Mouse (Mus musculus): ENCODE results near the gene Dhrs3. TPM values are rescaled to one million over a fixed set of nuclear protein-coding genes. Genes with fewer than 3 reads are reported as not detected.

The Dhrs3 gene
- polyA plus RNA-seq, 1 experiment from 2014 or later = 51.8 TPM

DNA sequence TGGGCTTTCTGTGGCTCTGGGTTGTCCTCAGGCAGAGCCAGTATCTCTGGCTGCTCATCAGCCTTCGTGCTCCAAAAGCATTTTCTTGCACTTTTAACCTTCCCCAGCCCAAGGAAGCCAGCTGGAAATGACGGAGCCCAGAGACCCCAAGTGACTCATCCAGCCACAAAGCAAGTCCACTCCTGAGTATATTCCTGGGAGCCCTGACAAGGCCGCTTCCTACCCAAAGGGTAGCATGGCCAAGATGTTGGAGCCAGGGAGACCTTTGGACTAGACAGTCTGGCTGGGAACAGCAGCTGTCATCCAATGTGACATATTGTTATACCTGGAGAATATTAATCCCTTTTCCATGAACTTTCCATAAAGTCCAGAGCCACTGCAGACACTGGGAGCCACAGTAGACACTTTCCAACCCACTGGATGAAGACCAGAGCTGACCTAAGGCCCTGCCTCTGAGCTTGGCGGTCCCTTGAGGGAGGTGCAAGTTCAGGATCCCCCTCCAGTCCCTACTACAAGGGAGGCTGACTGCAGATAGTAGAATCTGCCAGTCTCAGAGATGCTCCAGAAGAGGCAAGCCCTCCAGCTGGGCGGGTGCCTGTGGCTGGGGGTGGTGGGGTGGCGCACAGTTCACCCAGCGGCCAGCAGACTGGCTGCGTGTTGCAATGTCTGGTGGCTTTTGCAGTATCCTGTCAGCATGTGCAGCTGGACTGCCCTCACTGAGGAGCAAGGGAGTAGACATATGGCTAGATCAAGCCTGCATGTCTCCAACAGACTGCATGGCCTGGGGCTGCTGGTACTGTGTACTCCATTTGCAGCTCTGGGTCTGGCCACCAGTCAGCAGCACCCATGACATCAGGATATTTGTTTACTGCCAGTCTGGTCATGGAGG is 13.6 kb downstream of the Dhrs3 start:
- no peak overlapping the region for H3K9ac ChIP-seq (ENCODE audit: low read depth, low read length)
- ATAC-seq = peak; percentile 69
- no peaks in the 10 kb centered on the region for H3K9me3 ChIP-seq (ENCODE audit: control insufficient read depth, low read length)
- H3K27ac ChIP-seq (ENCODE audit: low read depth, low read length) = no peak overlapping the region
- 75% methylated on average over 8 of the region's 8 CpGs for WGBS
- no peaks in the 10 kb centered on the region for H3K27me3 ChIP-seq (replicated peaks; ENCODE audit: control insufficient read depth, insufficient read depth, low read length)
- no peaks in the 10 kb centered on the region for H3K4me1 ChIP-seq (ENCODE audit: control insufficient read depth, insufficient read depth, low read depth, low read length)
- H3K4me3 ChIP-seq (ENCODE audit: low read length) = no peak overlapping the region
- no peak overlapping the region for H3K4me2 ChIP-seq (ENCODE audit: low read length)
- no peaks in the 10 kb centered on the region for H3K36me3 ChIP-seq (ENCODE audit: control insufficient read depth, insufficient read depth, low read length)

DNA sequence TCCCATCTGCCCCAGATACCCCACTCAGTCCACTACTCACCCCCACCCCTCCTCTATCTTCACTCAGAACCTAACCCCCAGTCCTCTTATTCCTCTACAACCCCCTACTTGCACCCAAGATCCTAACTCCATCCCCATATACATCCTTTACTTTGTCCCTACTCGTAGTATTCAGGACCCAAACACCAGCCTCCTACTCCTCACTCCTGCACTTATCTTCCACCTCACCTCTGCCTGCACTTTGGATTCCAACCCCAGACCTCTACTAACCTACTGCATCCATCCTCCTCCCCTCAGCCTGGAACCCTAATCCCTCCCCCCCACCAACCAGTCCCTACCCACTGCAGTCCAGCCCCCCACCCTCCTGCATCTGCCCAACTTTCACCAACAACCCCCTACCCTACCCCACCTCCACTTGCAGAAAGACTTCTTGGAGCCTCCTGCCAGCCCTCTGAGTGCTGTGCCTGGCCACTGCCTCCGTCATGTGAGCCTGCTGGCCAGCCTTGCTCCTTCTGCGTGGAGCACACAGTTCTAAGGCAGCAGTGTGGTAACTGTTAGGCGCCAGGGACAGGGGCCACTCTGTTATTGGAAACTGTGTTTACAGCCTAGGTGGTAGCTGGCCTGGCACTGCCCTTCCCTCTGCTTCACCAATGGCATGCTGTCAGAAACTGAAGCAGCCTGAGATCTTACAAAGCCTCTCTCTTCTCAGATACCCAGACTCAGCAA is 14.5 kb downstream of the Dhrs3 start:
- H3K27ac ChIP-seq (ENCODE audit: low read depth, low read length) = no peak overlapping the region
- H3K27me3 ChIP-seq (replicated peaks; ENCODE audit: control insufficient read depth, insufficient read depth, low read length) = no peaks in the 10 kb centered on the region
- no peaks in the 10 kb centered on the region for H3K36me3 ChIP-seq (ENCODE audit: control insufficient read depth, insufficient read depth, low read length)
- no peak overlapping the region for H3K4me3 ChIP-seq (ENCODE audit: low read length)
- H3K4me1 ChIP-seq (ENCODE audit: control insufficient read depth, insufficient read depth, low read depth, low read length) = no peaks in the 10 kb centered on the region
- peak; percentile 9; the same call in 1 of the 2 replicates for ATAC-seq
- H3K4me2 ChIP-seq (ENCODE audit: low read length) = no peak overlapping the region
- 82% methylated on average over 4 of the region's 4 CpGs for WGBS
- H3K9me3 ChIP-seq (ENCODE audit: control insufficient read depth, low read length) = no peaks in the 10 kb centered on the region
- H3K9ac ChIP-seq (ENCODE audit: low read depth, low read length) = no peak overlapping the region

DNA sequence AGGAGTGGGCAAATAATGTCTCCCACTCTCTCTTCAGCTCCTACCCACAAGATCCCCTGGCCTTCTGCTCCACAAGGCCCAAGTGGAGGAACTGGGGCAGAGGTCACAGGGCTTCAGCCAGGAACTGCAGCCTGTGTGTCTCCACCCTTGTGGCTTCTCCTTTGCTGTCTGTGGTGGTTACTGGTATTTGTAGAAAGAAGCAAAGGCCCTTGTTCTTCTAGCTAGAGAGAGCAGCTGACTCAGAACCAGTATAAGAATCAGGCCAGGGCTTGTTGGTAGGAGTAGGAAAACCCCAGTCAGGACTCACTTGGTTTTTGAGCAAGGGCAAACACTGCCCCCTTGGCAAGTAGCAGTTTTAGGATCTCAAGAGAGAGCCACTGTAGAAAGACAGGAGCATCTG is 16.2 kb downstream of the Dhrs3 start:
- H3K9me3 ChIP-seq (ENCODE audit: control insufficient read depth, low read length) = no peaks in the 10 kb centered on the region
- no peak overlapping the region for H3K27ac ChIP-seq (ENCODE audit: low read depth, low read length)
- H3K4me1 ChIP-seq (ENCODE audit: control insufficient read depth, insufficient read depth, low read depth, low read length) = no peaks in the 10 kb centered on the region
- ATAC-seq = no peak
- H3K4me2 ChIP-seq (ENCODE audit: low read length) = no peak overlapping the region
- no peaks in the 10 kb centered on the region for H3K36me3 ChIP-seq (ENCODE audit: control insufficient read depth, insufficient read depth, low read length)
- H3K27me3 ChIP-seq (replicated peaks; ENCODE audit: control insufficient read depth, insufficient read depth, low read length) = no peaks in the 10 kb centered on the region
- H3K9ac ChIP-seq (ENCODE audit: low read depth, low read length) = no peak overlapping the region
- no peak overlapping the region for H3K4me3 ChIP-seq (ENCODE audit: low read length)

DNA sequence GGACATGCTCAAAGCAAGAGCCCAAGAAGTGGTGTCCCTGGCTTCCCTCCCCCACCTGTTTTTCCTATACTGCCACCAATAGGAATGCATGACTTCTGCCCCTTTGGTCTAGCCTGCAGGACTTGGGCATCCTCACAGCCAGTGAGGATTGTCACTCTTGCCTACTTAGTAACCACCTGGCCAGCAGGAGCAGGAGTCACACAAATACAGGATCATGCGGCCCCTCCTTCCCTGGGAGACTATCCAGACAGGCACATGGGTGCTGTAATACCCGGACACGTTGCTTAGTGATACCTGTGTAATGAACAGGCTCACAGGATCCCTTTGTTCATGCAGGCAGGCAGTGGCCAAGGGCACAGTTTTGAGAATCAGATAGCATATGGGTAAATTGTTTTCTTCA is 17.7 kb downstream of the Dhrs3 start:
- H3K9ac ChIP-seq (ENCODE audit: low read depth, low read length) = no peak overlapping the region
- H3K9me3 ChIP-seq (ENCODE audit: control insufficient read depth, low read length) = no peaks in the 10 kb centered on the region
- H3K27me3 ChIP-seq (replicated peaks; ENCODE audit: control insufficient read depth, insufficient read depth, low read length) = no peaks in the 10 kb centered on the region
- no peak overlapping the region for H3K27ac ChIP-seq (ENCODE audit: low read depth, low read length)
- H3K36me3 ChIP-seq (ENCODE audit: control insufficient read depth, insufficient read depth, low read length) = no peaks in the 10 kb centered on the region
- H3K4me2 ChIP-seq (ENCODE audit: low read length) = no peak overlapping the region
- WGBS = 76% methylated on average over 3 of the region's 3 CpGs
- H3K4me1 ChIP-seq (ENCODE audit: control insufficient read depth, insufficient read depth, low read depth, low read length) = no peaks in the 10 kb centered on the region
- ATAC-seq = no peak
- no peak overlapping the region for H3K4me3 ChIP-seq (ENCODE audit: low read length)

DNA sequence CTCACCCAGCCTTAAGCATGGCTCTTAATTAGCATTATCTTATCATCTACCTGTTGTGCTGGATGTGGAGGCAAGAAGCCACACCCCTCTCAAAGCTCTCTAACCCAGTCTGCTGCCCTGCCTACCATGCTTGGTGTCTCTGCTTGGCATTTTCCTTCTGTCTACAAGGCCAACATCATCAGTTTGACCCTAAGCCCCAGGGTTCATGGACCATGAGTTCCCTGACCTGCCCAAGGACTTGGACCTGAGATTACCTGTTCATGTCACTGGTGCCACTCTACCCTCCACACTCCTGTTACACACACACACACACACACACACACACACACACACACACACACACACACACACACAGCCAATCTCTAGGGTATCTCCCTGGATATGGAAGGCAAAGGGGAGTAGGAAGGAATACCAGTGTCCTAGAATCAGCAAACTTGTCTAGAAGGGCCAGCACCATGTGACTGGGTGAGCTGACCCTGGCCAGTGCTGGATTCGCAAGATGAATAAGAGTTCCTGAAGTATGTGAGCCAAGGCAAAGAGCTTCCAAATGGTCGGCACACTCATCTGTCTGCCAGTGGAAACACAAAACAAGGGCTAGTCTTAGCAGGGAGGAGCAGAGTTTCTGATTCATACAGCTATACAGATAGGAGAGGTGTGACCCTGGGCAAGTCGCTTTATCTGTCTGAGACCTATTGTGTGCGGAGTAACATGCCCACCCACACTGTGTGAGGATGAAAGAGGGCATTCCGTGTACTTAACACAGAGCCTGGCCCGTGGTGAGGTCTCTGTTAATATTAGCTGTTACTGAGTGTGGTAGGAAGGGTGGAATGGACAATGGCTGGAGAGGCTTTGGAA is 20.9 kb downstream of the Dhrs3 start:
- Histone ChIP-seq H3K9ac (ENCODE audit: low read depth, low read length) (no peak overlapping the region), H3K4me2 (ENCODE audit: low read length) (no peak overlapping the region), H3K27me3 (replicated peaks; ENCODE audit: control insufficient read depth, insufficient read depth, low read length) (no peaks in the 10 kb centered on the region), H3K4me1 (ENCODE audit: control insufficient read depth, insufficient read depth, low read depth, low read length) (no peaks in the 10 kb centered on the region), H3K36me3 (ENCODE audit: control insufficient read depth, insufficient read depth, low read length) (no peaks in the 10 kb centered on the region), H3K27ac (ENCODE audit: low read depth, low read length) (no peak overlapping the region), H3K9me3 (ENCODE audit: control insufficient read depth, low read length) (no peaks in the 10 kb centered on the region), H3K4me3 (ENCODE audit: low read length) (no peak overlapping the region)
- no peak for ATAC-seq
- 85% methylated on average over 6 of the region's 6 CpGs for WGBS

DNA sequence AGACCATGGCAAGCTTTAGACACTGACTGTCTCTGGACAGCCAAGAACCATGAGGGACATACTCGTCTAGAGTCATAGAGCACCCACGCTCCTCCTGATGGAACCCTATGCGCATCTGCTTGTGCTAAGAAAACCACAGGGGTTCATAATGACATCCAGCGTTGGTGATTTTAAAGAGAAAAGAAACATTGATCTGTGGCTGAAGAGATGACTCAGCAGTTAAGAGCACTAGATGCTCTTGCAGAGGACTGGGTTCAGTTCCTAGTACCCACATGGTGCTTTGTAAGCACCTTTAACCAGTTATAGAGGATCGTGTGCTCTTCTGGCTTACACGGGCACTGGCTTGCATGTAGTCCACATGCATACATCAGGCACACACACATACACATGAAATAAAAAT is 23.9 kb downstream of the Dhrs3 start:
- Histone ChIP-seq H3K9me3 (ENCODE audit: control insufficient read depth, low read length) (no peaks in the 10 kb centered on the region), H3K27me3 (replicated peaks; ENCODE audit: control insufficient read depth, insufficient read depth, low read length) (no peaks in the 10 kb centered on the region), H3K9ac (ENCODE audit: low read depth, low read length) (no peak overlapping the region), H3K4me2 (ENCODE audit: low read length) (no peak overlapping the region), H3K4me3 (ENCODE audit: low read length) (no peak overlapping the region), H3K27ac (ENCODE audit: low read depth, low read length) (no peak overlapping the region), H3K36me3 (ENCODE audit: control insufficient read depth, insufficient read depth, low read length) (no peaks in the 10 kb centered on the region), H3K4me1 (ENCODE audit: control insufficient read depth, insufficient read depth, low read depth, low read length) (no peaks in the 10 kb centered on the region)
- WGBS = 83% methylated on average over 6 of the region's 6 CpGs
- no peak for ATAC-seq

DNA sequence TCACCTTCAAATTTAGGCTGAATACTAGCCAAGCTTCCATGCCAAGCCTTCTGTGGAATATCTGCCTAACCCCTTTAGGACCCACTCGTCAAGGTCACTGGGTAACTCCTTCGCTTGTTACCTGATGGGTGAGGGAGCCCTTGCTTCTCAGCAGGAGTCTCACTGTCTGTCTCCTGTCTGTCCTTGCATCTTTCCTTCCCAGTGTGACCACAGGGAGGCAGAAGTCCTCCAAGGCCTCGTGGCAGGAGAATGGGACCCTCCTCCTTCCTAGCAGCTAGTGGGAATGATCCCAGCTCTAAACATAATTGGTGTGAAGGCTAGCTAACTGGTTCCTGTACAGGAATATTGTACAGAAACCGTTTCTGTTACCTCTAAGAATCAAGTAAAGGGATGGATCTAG is 24.5 kb downstream of the Dhrs3 start:
- Histone ChIP-seq H3K9ac (ENCODE audit: low read depth, low read length) (no peak overlapping the region), H3K27me3 (replicated peaks; ENCODE audit: control insufficient read depth, insufficient read depth, low read length) (no peaks in the 10 kb centered on the region), H3K27ac (ENCODE audit: low read depth, low read length) (no peak overlapping the region), H3K4me1 (ENCODE audit: control insufficient read depth, insufficient read depth, low read depth, low read length) (no peaks in the 10 kb centered on the region), H3K9me3 (ENCODE audit: control insufficient read depth, low read length) (no peaks in the 10 kb centered on the region), H3K4me2 (ENCODE audit: low read length) (no peak overlapping the region), H3K36me3 (ENCODE audit: control insufficient read depth, insufficient read depth, low read length) (no peaks in the 10 kb centered on the region), H3K4me3 (ENCODE audit: low read length) (no peak overlapping the region)
- 70% methylated on average over 4 of the region's 4 CpGs for WGBS
- ATAC-seq = no peak

DNA sequence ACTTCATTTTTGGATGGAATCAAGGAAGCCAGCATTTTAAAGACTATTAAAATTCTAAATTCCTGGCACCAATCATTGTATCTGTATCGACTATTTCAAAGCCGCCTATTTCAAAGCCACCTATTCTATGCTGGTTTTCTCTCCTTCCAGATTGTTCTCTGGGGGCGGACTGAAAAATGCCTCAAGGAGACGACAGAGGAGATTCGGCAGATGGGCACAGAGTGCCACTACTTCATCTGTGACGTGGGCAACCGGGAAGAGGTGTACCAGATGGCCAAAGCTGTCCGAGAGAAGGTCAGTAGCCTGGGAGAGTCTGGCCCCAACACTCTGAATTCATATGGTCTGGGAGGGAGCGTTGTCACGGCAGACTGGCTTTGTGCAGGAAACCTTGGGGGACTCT is 25.9 kb downstream of the Dhrs3 start:
- no peaks in the 10 kb centered on the region for H3K9me3 ChIP-seq (ENCODE audit: control insufficient read depth, low read length)
- H3K9ac ChIP-seq (ENCODE audit: low read depth, low read length) = no peak overlapping the region
- ATAC-seq = no peak
- no peaks in the 10 kb centered on the region for H3K4me1 ChIP-seq (ENCODE audit: control insufficient read depth, insufficient read depth, low read depth, low read length)
- no peaks in the 10 kb centered on the region for H3K27me3 ChIP-seq (replicated peaks; ENCODE audit: control insufficient read depth, insufficient read depth, low read length)
- no peaks in the 10 kb centered on the region for H3K36me3 ChIP-seq (ENCODE audit: control insufficient read depth, insufficient read depth, low read length)
- H3K4me2 ChIP-seq (ENCODE audit: low read length) = no peak overlapping the region
- no peak overlapping the region for H3K27ac ChIP-seq (ENCODE audit: low read depth, low read length)
- 89% methylated on average over 10 of the region's 10 CpGs for whole genome bisulfite sequencing
- H3K4me3 ChIP-seq (ENCODE audit: low read length) = no peak overlapping the region
